Mouse (Mus musculus) T-cell, adult 2 months (primary cell): ENCODE measurements around the gene Stim1.
A peak's percentile ranks its signal among the peaks of the same experiment; 100 is the strongest.
"Not testable (repeated sequence)": the region's sequence is repeated elsewhere in the genome, so short reads cannot be mapped to it uniquely, and the experiment has no call there.

Experiments
- DNase-seq: peaks from one replicate; pipeline ENCODE4 v3.0.0; 2022; ENCODE audit warnings: low spot score

The Stim1 gene

GRCm38 (mm10) chr7:102363853-102364252 is 96.2 kb downstream of the Stim1 start:
- DNase-seq, result no peak

- peak; percentile 51 for DNase-seq
Measured at GRCm38 (mm10) chr7:102369661-102370060, 102.1 kb downstream of the Stim1 start.

- no peak for DNase-seq
Measured at GRCm38 (mm10) chr7:102370526-102370925, 102.9 kb downstream of the Stim1 start.

- DNase-seq, result no peak
Measured at GRCm38 (mm10) chr7:102373382-102374072, 105.9 kb downstream of the Stim1 start.

GRCm38 (mm10) chr7:102383221-102383620 is 115.6 kb downstream of the Stim1 start:
- DNase-seq, result no peak

- no peak for DNase-seq
Measured at GRCm38 (mm10) chr7:102385973-102386372, 118.4 kb downstream of the Stim1 start.

- DNase-seq, result no peak
Measured at GRCm38 (mm10) chr7:102389082-102389481, 121.5 kb downstream of the Stim1 start.

- DNase-seq, result no peak
Measured at GRCm38 (mm10) chr7:102393898-102394297, 126.3 kb downstream of the Stim1 start.

- DNase-seq, result no peak
Measured at GRCm38 (mm10) chr7:102395894-102396293, 128.3 kb downstream of the Stim1 start.

GRCm38 (mm10) chr7:102396331-102396730 is 128.7 kb downstream of the Stim1 start:
- DNase-seq, result no peak

GRCm38 (mm10) chr7:102399180-102399731 is 131.7 kb downstream of the Stim1 start:
- no peak for DNase-seq

- DNase-seq, result no peak
Measured at GRCm38 (mm10) chr7:102404118-102404517, 136.5 kb downstream of the Stim1 start.

- DNase-seq, result no peak
Measured at GRCm38 (mm10) chr7:102407440-102407839, 139.8 kb downstream of the Stim1 start.

GRCm38 (mm10) chr7:102415272-102415671 is 147.7 kb downstream of the Stim1 start:
- DNase-seq, result not testable (repeated sequence)

GRCm38 (mm10) chr7:102415841-102416240 is 148.2 kb downstream of the Stim1 start:
- no peak for DNase-seq

- peak; percentile 69 for DNase-seq
Measured at GRCm38 (mm10) chr7:102417398-102417797, 149.8 kb downstream of the Stim1 start.

- DNase-seq, result no peak
Measured at GRCm38 (mm10) chr7:102422036-102422435, 154.4 kb downstream of the Stim1 start.

- no peak for DNase-seq
Measured at GRCm38 (mm10) chr7:102425933-102426685, 158.5 kb downstream of the Stim1 start.

GRCm38 (mm10) chr7:102434344-102434743 is 166.7 kb downstream of the Stim1 start:
- DNase-seq, result no peak

GRCm38 (mm10) chr7:102440822-102441656 is 173.4 kb downstream of the Stim1 start:
- DNase-seq, result no peak

- DNase-seq, result peak; percentile 94
Measured at GRCm38 (mm10) chr7:102441657-102442391, 174.2 kb downstream of the Stim1 start, which contains the start of gene Rrm1. Gene Rrm1, plus strand, starts transcription at chr7:102441695.
